Mouse (Mus musculus): ENCODE results near the gene Sdsl.
A peak's percentile ranks its signal among the peaks of the same experiment; 100 is the strongest.

The Sdsl gene

GRCm38 (mm10) chr5:120495064-120495702 is 22.6 kb upstream of the Sdsl start:
- DNase-seq (ENCODE audit: low read depth, low spot score) = no peak

- no peak for DNase-seq (ENCODE audit: low read depth, low spot score)
Measured at GRCm38 (mm10) chr5:120493873-120494395, 21.3 kb upstream of the Sdsl start.

- DNase-seq (ENCODE audit: low read depth, low spot score) = no peak
Measured at GRCm38 (mm10) chr5:120493440-120493839, 20.8 kb upstream of the Sdsl start.

GRCm38 (mm10) chr5:120492437-120492836 is 19.8 kb upstream of the Sdsl start:
- DNase-seq (ENCODE audit: low read depth, low spot score) = peak; percentile 94

GRCm38 (mm10) chr5:120490679-120491192 is 18.1 kb upstream of the Sdsl start:
- DNase-seq (ENCODE audit: low read depth, low spot score) = peak; percentile 39

GRCm38 (mm10) chr5:120487844-120488243 is 15.2 kb upstream of the Sdsl start:
- no peak for DNase-seq (ENCODE audit: low read depth, low spot score)

GRCm38 (mm10) chr5:120483399-120483798 is 10.8 kb upstream of the Sdsl start:
- peak; percentile 26 for DNase-seq (ENCODE audit: low read depth, low spot score)

- no peak for DNase-seq (ENCODE audit: low read depth, low spot score)
Measured at GRCm38 (mm10) chr5:120481205-120481604, 8.6 kb upstream of the Sdsl start.

- DNase-seq (ENCODE audit: low read depth, low spot score) = no peak
Measured at GRCm38 (mm10) chr5:120479538-120479937, 6.9 kb upstream of the Sdsl start.

GRCm38 (mm10) chr5:120477993-120478392 is 5.4 kb upstream of the Sdsl start:
- DNase-seq (ENCODE audit: low read depth, low spot score) = no peak

GRCm38 (mm10) chr5:120476296-120476695 is 3.7 kb upstream of the Sdsl start, which contains the start of gene Sds:
Sds (plus strand) TSS chr5:120476526.
- no peak for DNase-seq (ENCODE audit: low read depth, low spot score)

- DNase-seq (ENCODE audit: low read depth, low spot score) = peak; percentile 40
Measured at GRCm38 (mm10) chr5:120475861-120476260, 3.3 kb upstream of the Sdsl start.

- no peak for DNase-seq (ENCODE audit: low read depth, low spot score)
Measured at GRCm38 (mm10) chr5:120473361-120473760, 751 bp upstream of the Sdsl start.

- DNase-seq (ENCODE audit: low read depth, low spot score) = no peak
Measured at GRCm38 (mm10) chr5:120471538-120471937, 1.1 kb downstream of the Sdsl start.

- no peak for DNase-seq (ENCODE audit: low read depth, low spot score)
Measured at GRCm38 (mm10) chr5:120468830-120469229, 3.8 kb downstream of the Sdsl start.

- no peak for DNase-seq (ENCODE audit: low read depth, low spot score)
Measured at GRCm38 (mm10) chr5:120468336-120468735, 4.3 kb downstream of the Sdsl start.

- DNase-seq (ENCODE audit: low read depth, low spot score) = no peak
Measured at GRCm38 (mm10) chr5:120467026-120467425, 5.6 kb downstream of the Sdsl start.

- DNase-seq (ENCODE audit: low read depth, low spot score) = no peak
Measured at GRCm38 (mm10) chr5:120465860-120466259, 6.8 kb downstream of the Sdsl start.

- peak; percentile 55 for DNase-seq (ENCODE audit: low read depth, low spot score)
Measured at GRCm38 (mm10) chr5:120465062-120465461, 7.5 kb downstream of the Sdsl start.

- DNase-seq (ENCODE audit: low read depth, low spot score) = peak; percentile 77
Measured at GRCm38 (mm10) chr5:120464321-120464720, 8.3 kb downstream of the Sdsl start.

GRCm38 (mm10) chr5:120461902-120462301 is 10.7 kb downstream of the Sdsl start:
- DNase-seq (ENCODE audit: low read depth, low spot score) = no peak

- peak; percentile 89 for DNase-seq (ENCODE audit: low read depth, low spot score)
Measured at GRCm38 (mm10) chr5:120459133-120459532, 13.5 kb downstream of the Sdsl start.

- DNase-seq (ENCODE audit: low read depth, low spot score) = peak; percentile 95
Measured at GRCm38 (mm10) chr5:120457628-120458027, 15.0 kb downstream of the Sdsl start.
